ENCODE assay signal across 14 mouse cellular contexts in genomic region chr17:85087591-85087990, GRCm38 (mm10). TPM values are rescaled to one million over a fixed set of nuclear protein-coding genes. Genes with fewer than 3 reads are reported as not detected.
A peak's percentile ranks its signal among the peaks of the same experiment; 100 is the strongest.
DNase-seq lines count a peak whose midpoint lies in the region; ATAC-seq and TF ChIP-seq lines count a peak whose summit lies in the region.
"Had no signal": no experiment of that assay in that cellular context is flagged by ENCODE, and none has a peak within 500 bp of the region (broad histone marks: within the 10 kb centered on the region; RNA-seq: fewer than 3 reads in every experiment).

No protein-coding gene starts in this region.

- no peak for TF ChIP-seq POLR2A in cerebellum, adult 2 months (IDR thresholded peaks at IDR 0.05; ENCODE audit: borderline replicate concordance, insufficient read depth, low read length)

- no peak for TF ChIP-seq EP300 in lung, postnatal 0 days (IDR thresholded peaks at IDR 0.05)

- WGBS in cerebellum, adult 2 months = 35% methylated on average over 5 of the region's 5 CpGs
- WGBS in forebrain, embryonic 11.5 days = 96% methylated on average over 5 of the region's 5 CpGs
- WGBS in lung, postnatal 0 days = 81% methylated on average over 5 of the region's 5 CpGs

- H3K4me3 ChIP-seq in cerebellum, adult 2 months (replicated peaks; ENCODE audit: insufficient read depth, low read depth, low read length) = no peak overlapping the region
- H3K4me3 ChIP-seq in forebrain, embryonic 11.5 days (ENCODE audit: low read depth, low read length) = no peak overlapping the region
- H3K4me3 ChIP-seq in lung, postnatal 0 days (ENCODE audit: low read depth, low read length) = no peak overlapping the region

- DNase-seq in gastrocnemius, adult 18-20 months (ENCODE audit: low spot score) = peak; percentile 59
- DNase-seq in gastrocnemius, postnatal 4 days (ENCODE audit: low spot score in 2 of 2) = no peak
- peak; percentile 75 to 87 for DNase-seq in cerebellum, adult 2 months
- peak; percentile 41 for DNase-seq in gastrocnemius, postnatal 10 days
- peak; percentile 43 to 54 for DNase-seq in heart, postnatal 10 days
- DNase-seq in forebrain, embryonic 11.5 days (ENCODE audit: low spot score) = no peak
- no peak for DNase-seq in lung, postnatal 0 days (ENCODE audit: low spot score)
- no peak for DNase-seq in urinary bladder, postnatal 14 days (ENCODE audit: low spot score)
- DNase-seq: adrenal gland, postnatal 36 days; B cell, adult 2 months; lung, embryonic 14.5 days had no signal

- H3K4me1 ChIP-seq in cerebellum, adult 2 months (ENCODE audit: control insufficient read depth, insufficient read depth, low read length) = peaks cover 5% of the 10 kb centered on the region; the same call in 1 of the 2 replicates
- no peaks in the 10 kb centered on the region; the same call in 1 of the 2 replicates for H3K4me1 ChIP-seq in forebrain, embryonic 11.5 days (replicated peaks; ENCODE audit: control insufficient read depth, insufficient read depth, low read length)
- H3K4me1 ChIP-seq in lung, postnatal 0 days (ENCODE audit: insufficient read depth, low read depth, low read length) = no peaks in the 10 kb centered on the region

- no peak overlapping the region for H3K9ac ChIP-seq in forebrain, embryonic 11.5 days (ENCODE audit: low read length)
- H3K9ac ChIP-seq in lung, postnatal 0 days (replicated peaks; ENCODE audit: low read depth) = no peak overlapping the region
- H3K9ac ChIP-seq: lung, embryonic 14.5 days had no signal

- no peak for TF ChIP-seq CTCF in cerebellum, adult 2 months (IDR thresholded peaks at IDR 0.05; ENCODE audit: borderline replicate concordance, insufficient read depth, low read depth, low read length)
- no peak for TF ChIP-seq CTCF in lung, postnatal 0 days (IDR thresholded peaks at IDR 0.05)

- no peak overlapping the region for H3K4me2 ChIP-seq in forebrain, embryonic 11.5 days (ENCODE audit: low read depth, low read length, severe bottlenecking)
- H3K4me2 ChIP-seq in lung, postnatal 0 days (replicated peaks; ENCODE audit: low read depth, low read length) = no peak overlapping the region
- H3K4me2 ChIP-seq: lung, embryonic 14.5 days had no signal

- no peaks in the 10 kb centered on the region for H3K9me3 ChIP-seq in forebrain, embryonic 11.5 days (ENCODE audit: control insufficient read depth, low read length)
- no peaks in the 10 kb centered on the region for H3K9me3 ChIP-seq in lung, postnatal 0 days (ENCODE audit: low read length)

- no peaks in the 10 kb centered on the region for H3K36me3 ChIP-seq in forebrain, embryonic 11.5 days (ENCODE audit: control insufficient read depth, insufficient read depth, low read length)
- H3K36me3 ChIP-seq in lung, postnatal 0 days (ENCODE audit: insufficient read depth, low read length) = no peaks in the 10 kb centered on the region

- H3K27me3 ChIP-seq in cerebellum, adult 2 months (ENCODE audit: control insufficient read depth, insufficient read depth, low read length) = no peaks in the 10 kb centered on the region
- no peaks in the 10 kb centered on the region for H3K27me3 ChIP-seq in forebrain, embryonic 11.5 days (ENCODE audit: control insufficient read depth, insufficient read depth, low read length)
- no peaks in the 10 kb centered on the region for H3K27me3 ChIP-seq in lung, postnatal 0 days (replicated peaks; ENCODE audit: insufficient read depth, low read length)

- no peak overlapping the region for H3K27ac ChIP-seq in cerebellum, adult 2 months (ENCODE audit: insufficient read depth, low read length)
- H3K27ac ChIP-seq in forebrain, embryonic 11.5 days (ENCODE audit: low read depth, low read length) = no peak overlapping the region
- H3K27ac ChIP-seq in lung, postnatal 0 days (ENCODE audit: low read length) = no peak overlapping the region
- H3K27ac ChIP-seq: kidney, postnatal 0 days had no signal

- ATAC-seq in forebrain, embryonic 11.5 days (replicated peaks; ENCODE audit: low FRiP score) = no peak
- ATAC-seq in lung, postnatal 0 days = no peak
- ATAC-seq: forebrain, embryonic 16.5 days; inflammation-experienced regulatory T-cells, adult 6 months had no signal

- intact Hi-C loops in heart, postnatal 10 days (cut with DNase I) = loop anchor here (5.0 kb wide), 2 partner anchors 65 to 210 kb away; no protein-coding TSS in a partner anchor

RNA-seq across cellular contexts. Expression of gene Prepl, which starts 2.5 kb away (rescaled TPM):
- total RNA-seq in gastrocnemius, adult 18-20 months (2021) = 10 to 100 TPM; 18.3 to 20.8 TPM
- 100 to 1,000 TPM; 179 to 185 TPM for total RNA-seq in gastrocnemius, postnatal 4 days (2021)
- polyA plus RNA-seq in cerebellum, adult 2 months (2012; rRNA removed) = 286 and 307 TPM in 2 replicates
- 100 to 1,000 TPM; 141 to 144 TPM for total RNA-seq in gastrocnemius, postnatal 10 days (2021)
- total RNA-seq in heart, postnatal 10 days (2021) = 100 to 1,000 TPM; 121 to 129 TPM
- 45.2 and 46.4 TPM in 2 replicates for polyA plus RNA-seq in forebrain, embryonic 11.5 days (2014; fragmentation: Nextera tagmentation; extraction: Ambion mirVana)
- polyA plus RNA-seq in lung, postnatal 0 days (2015; fragmentation: Nextera tagmentation; extraction: Ambion mirVana) = 9.4 and 11.0 TPM in 2 replicates

RNA-seq across cellular contexts. Expression of gene Camkmt, which starts 2.8 kb away (rescaled TPM):
- 1 to 10 TPM in 1 of 2 experiments, under 1 TPM in 1; 0.57 to 1.2 TPM for total RNA-seq in gastrocnemius, adult 18-20 months (2021)
- 1 to 10 TPM; 4.8 to 5.2 TPM for total RNA-seq in gastrocnemius, postnatal 4 days (2021)
- 6.5 and 6.6 TPM in 2 replicates for polyA plus RNA-seq in cerebellum, adult 2 months (2012; rRNA removed)
- 1 to 10 TPM; 1.6 to 2.8 TPM for total RNA-seq in gastrocnemius, postnatal 10 days (2021)
- total RNA-seq in heart, postnatal 10 days (2021) = 1 to 10 TPM; 3.7 to 4.4 TPM
- polyA plus RNA-seq in forebrain, embryonic 11.5 days (2014; fragmentation: Nextera tagmentation; extraction: Ambion mirVana) = 14.6 and 15.9 TPM in 2 replicates
- polyA plus RNA-seq in lung, postnatal 0 days (2015; fragmentation: Nextera tagmentation; extraction: Ambion mirVana) = 3.2 and 5.3 TPM in 2 replicates

RNA-seq across cellular contexts. Expression of gene Slc3a1, which starts 59.4 kb away (rescaled TPM):
- under 1 TPM; 0.09 to 0.30 TPM for total RNA-seq in gastrocnemius, adult 18-20 months (2021)
- total RNA-seq in gastrocnemius, postnatal 4 days (2021) = under 1 TPM; 0.22 to 0.26 TPM
- polyA plus RNA-seq in cerebellum, adult 2 months (2012; rRNA removed) = 0.33 and 0.54 TPM in 2 replicates
- under 1 TPM; 0.14 to 0.18 TPM for total RNA-seq in gastrocnemius, postnatal 10 days (2021)
- under 1 TPM in 1 of 2 experiments, not detected in 1; 0.17 TPM for total RNA-seq in heart, postnatal 10 days (2021)
- polyA plus RNA-seq in forebrain, embryonic 11.5 days (2014; fragmentation: Nextera tagmentation; extraction: Ambion mirVana) = 0.20 and 0.43 TPM in 2 replicates
- 0.16 and 0.25 TPM in 2 replicates for polyA plus RNA-seq in lung, postnatal 0 days (2015; fragmentation: Nextera tagmentation; extraction: Ambion mirVana)

Comparison
In these comparisons a context has a peak if more than half of its experiments do, and no peak if none do; other contexts are left out.
1. DNase-seq: peak in gastrocnemius, adult 18-20 months (single experiment), cerebellum, adult 2 months (2 of 2), gastrocnemius, postnatal 10 days (single experiment) and heart, postnatal 10 days (2 of 2); none in gastrocnemius, postnatal 4 days (0 of 2), forebrain, embryonic 11.5 days (single experiment), lung, postnatal 0 days (single experiment) and urinary bladder, postnatal 14 days (single experiment).
2. RNA of gene Prepl, which starts 2.5 kb away (total RNA-seq): 179 to 185 TPM in gastrocnemius, postnatal 4 days, 141 to 144 TPM in gastrocnemius, postnatal 10 days and 121 to 129 TPM in heart, postnatal 10 days; 18.3 to 20.8 TPM in gastrocnemius, adult 18-20 months; every median in the first group is over 4 times any median in the second.